Mouse (Mus musculus): Measurements from ENCODE around the gene Amacr. TPM values are rescaled to one million over a fixed set of nuclear protein-coding genes. Genes with fewer than 3 reads are reported as not detected.
"Not testable (repeated sequence)": the region's sequence is repeated elsewhere in the genome, so short reads cannot be mapped to it uniquely, and the experiment has no call there.

Amacr gene
- polyA plus RNA-seq, 1 experiment from 2014 or later, result 11.4 TPM

DNA sequence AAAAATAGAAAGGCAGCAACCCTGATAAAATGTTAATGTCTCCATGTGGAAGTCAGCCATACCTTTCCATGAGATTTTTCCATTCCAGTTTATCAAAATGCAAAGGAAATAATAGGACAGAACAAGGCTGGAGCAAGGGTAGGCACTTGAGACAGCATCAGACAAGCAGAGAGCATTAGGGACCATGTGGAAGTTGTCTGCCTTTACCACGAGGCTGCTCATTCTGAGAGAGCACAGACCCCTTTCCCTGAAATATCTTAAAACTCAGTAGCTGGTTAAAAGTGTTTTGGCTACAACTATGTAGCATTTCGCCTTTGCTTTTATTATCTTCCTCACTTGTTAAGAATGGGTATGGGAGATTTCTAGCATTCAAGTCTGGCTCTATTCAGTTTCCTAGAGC lies 844 bp upstream of the Amacr start:
- no peak overlapping the region for H3K4me3 ChIP-seq (ENCODE audit: low read depth, low read length)
- H3K4me1 ChIP-seq (ENCODE audit: control insufficient read depth, insufficient read depth, low read length), result no peaks in the 10 kb centered on the region
- H3K9me3 ChIP-seq (replicated peaks; ENCODE audit: control insufficient read depth, low read length), result no peaks in the 10 kb centered on the region
- DNase-seq (ENCODE audit: low spot score), result no peak
- H3K27ac ChIP-seq (ENCODE audit: low read depth, low read length), result no peak overlapping the region
- H3K9ac ChIP-seq (ENCODE audit: low read length), result peak overlapping the region; percentile 74; the same call in 1 of the 2 replicates
- ATAC-seq, result no peak
- H3K36me3 ChIP-seq (ENCODE audit: control insufficient read depth, insufficient read depth, low read length), result no peaks in the 10 kb centered on the region
- no peaks in the 10 kb centered on the region for H3K27me3 ChIP-seq (replicated peaks; ENCODE audit: control insufficient read depth, insufficient read depth, low read length)
- WGBS, result 61% methylated on average over 2 of the region's 2 CpGs
- peak overlapping the region; percentile 66; the same call in 1 of the 2 replicates for H3K4me2 ChIP-seq (ENCODE audit: low read length)

DNA sequence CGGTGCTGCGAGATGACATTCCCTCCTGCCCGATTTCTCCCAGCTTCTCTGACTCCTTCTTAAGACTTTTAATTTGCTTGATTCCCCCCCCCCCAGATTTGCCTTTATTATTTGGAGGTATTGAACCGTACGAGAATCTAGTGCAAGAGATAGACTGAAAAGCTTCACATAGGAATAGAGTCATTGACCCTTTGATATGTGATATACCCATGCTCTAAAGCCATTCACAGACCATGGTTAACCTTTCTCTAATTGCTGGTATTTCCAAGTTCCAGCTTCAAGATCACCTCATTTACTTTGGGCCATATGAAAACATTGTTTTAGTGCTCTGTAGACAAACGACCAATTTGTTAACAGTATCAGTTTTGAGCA lies 494 bp downstream of the Amacr start:
- peak overlapping the region; percentile 74 for H3K9ac ChIP-seq (ENCODE audit: low read length)
- DNase-seq (ENCODE audit: low spot score), result no peak
- no peaks in the 10 kb centered on the region for H3K9me3 ChIP-seq (replicated peaks; ENCODE audit: control insufficient read depth, low read length)
- no peaks in the 10 kb centered on the region for H3K27me3 ChIP-seq (replicated peaks; ENCODE audit: control insufficient read depth, insufficient read depth, low read length)
- ATAC-seq, result no peak
- H3K27ac ChIP-seq (ENCODE audit: low read depth, low read length), result peak overlapping the region; percentile 81; the same call in 1 of the 2 replicates
- H3K36me3 ChIP-seq (ENCODE audit: control insufficient read depth, insufficient read depth, low read length), result no peaks in the 10 kb centered on the region
- no peaks in the 10 kb centered on the region for H3K4me1 ChIP-seq (ENCODE audit: control insufficient read depth, insufficient read depth, low read length)
- 6% methylated on average over 6 of the region's 6 CpGs for WGBS
- H3K4me2 ChIP-seq (ENCODE audit: low read length), result peak overlapping the region; percentile 66
- peak overlapping the region; percentile 64 for H3K4me3 ChIP-seq (ENCODE audit: low read depth, low read length)

DNA sequence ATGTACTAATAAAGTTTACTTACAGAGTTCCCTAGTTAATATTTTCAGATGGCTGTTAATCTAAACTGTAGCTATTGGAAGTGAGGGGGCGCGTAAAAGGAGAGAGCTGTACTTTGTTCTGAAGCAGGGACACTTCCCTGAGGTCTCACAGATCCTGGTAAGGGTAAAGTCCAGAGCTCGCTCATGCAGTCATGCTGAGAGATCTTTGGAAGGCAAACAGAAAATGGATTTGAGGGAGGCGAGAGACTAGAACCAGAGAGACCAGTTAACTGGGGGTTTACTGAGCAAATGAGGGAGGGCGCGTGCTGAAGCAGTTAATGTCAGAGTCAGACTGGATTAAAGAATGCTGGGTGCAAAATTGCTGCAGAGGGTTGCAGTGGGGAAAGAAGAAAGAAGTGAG lies 4.2 kb downstream of the Amacr start:
- ATAC-seq (no peak), DNase-seq (ENCODE audit: low spot score) (no peak)
- no peak overlapping the region for H3K27ac ChIP-seq (ENCODE audit: low read depth, low read length)
- H3K9ac ChIP-seq (ENCODE audit: low read length), result no peak overlapping the region
- no peak overlapping the region for H3K4me3 ChIP-seq (ENCODE audit: low read depth, low read length)
- H3K36me3 ChIP-seq (ENCODE audit: control insufficient read depth, insufficient read depth, low read length), result no peaks in the 10 kb centered on the region
- 89% methylated on average over 6 of the region's 6 CpGs for WGBS
- H3K4me2 ChIP-seq (ENCODE audit: low read length), result no peak overlapping the region
- no peaks in the 10 kb centered on the region for H3K4me1 ChIP-seq (ENCODE audit: control insufficient read depth, insufficient read depth, low read length)
- no peaks in the 10 kb centered on the region for H3K27me3 ChIP-seq (replicated peaks; ENCODE audit: control insufficient read depth, insufficient read depth, low read length)
- no peaks in the 10 kb centered on the region for H3K9me3 ChIP-seq (replicated peaks; ENCODE audit: control insufficient read depth, low read length)

DNA sequence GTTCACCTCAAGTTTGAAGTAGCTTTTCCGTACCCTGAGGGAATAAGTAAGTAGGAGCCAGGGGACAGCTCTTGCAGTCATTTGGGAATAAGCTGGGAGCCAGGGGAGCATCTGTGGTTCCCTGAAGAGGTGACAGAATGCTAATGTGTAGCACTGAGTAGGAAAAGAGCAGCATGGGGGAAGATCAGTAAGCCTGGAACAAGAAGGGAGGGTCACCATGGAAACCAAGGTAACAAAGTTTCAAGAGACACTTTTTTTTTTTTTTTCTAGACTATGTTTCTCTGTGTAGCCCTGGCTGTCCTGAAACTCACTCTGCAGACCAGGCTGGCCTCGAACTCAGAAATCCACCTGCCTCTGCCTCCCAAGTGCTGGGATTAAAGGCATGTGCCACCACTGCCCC lies 4.9 kb downstream of the Amacr start:
- WGBS, result 77% methylated on average over 2 of the region's 2 CpGs

DNA sequence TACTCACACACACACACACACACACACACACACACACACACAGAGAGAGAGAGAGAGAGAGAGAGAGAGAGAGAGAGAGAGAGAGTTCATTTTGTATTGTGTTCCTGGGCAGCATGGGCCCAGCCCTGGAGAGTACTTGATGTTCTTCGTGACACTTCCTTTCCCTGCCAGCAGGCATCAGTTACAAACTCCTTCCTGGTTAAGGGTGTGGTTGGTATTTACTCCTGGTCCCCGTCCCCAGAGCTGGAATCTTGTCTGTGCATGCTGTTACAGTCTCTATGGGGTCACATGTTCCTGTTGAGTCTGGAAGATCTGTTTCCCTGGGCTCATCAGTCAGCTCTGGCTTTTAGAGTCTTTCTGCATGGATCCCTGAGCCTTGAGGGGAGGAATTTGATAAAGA lies 8.9 kb downstream of the Amacr start:
- no peak for DNase-seq (ENCODE audit: low spot score)
- peaks cover 3% of the 10 kb centered on the region; the same call in 1 of the 2 replicates for H3K36me3 ChIP-seq (ENCODE audit: control insufficient read depth, insufficient read depth, low read length)
- no peak overlapping the region for H3K9ac ChIP-seq (ENCODE audit: low read length)
- WGBS, result 51% methylated on average over 2 of the region's 2 CpGs
- no peak overlapping the region for H3K27ac ChIP-seq (ENCODE audit: low read depth, low read length)
- H3K4me3 ChIP-seq (ENCODE audit: low read depth, low read length), result no peak overlapping the region
- H3K4me2 ChIP-seq (ENCODE audit: low read length), result no peak overlapping the region
- no peak for ATAC-seq
- H3K9me3 ChIP-seq (replicated peaks; ENCODE audit: control insufficient read depth, low read length), result no peaks in the 10 kb centered on the region
- no peaks in the 10 kb centered on the region for H3K27me3 ChIP-seq (replicated peaks; ENCODE audit: control insufficient read depth, insufficient read depth, low read length)
- H3K4me1 ChIP-seq (ENCODE audit: control insufficient read depth, insufficient read depth, low read length), result no peaks in the 10 kb centered on the region

More for the DNA sequence above, 4.9 kb downstream of the Amacr start:
- not testable (repeated sequence) for H3K9me3 ChIP-seq (replicated peaks; ENCODE audit: control insufficient read depth, low read length); H3K27me3 ChIP-seq (replicated peaks; ENCODE audit: control insufficient read depth, insufficient read depth, low read length); H3K4me1 ChIP-seq (ENCODE audit: control insufficient read depth, insufficient read depth, low read length); H3K4me2 ChIP-seq (ENCODE audit: low read length); H3K4me3 ChIP-seq (ENCODE audit: low read depth, low read length); H3K27ac ChIP-seq (ENCODE audit: low read depth, low read length); H3K36me3 ChIP-seq (ENCODE audit: control insufficient read depth, insufficient read depth, low read length); ATAC-seq; H3K9ac ChIP-seq (ENCODE audit: low read length)
- peak; percentile 4 for DNase-seq (ENCODE audit: low spot score)

DNA sequence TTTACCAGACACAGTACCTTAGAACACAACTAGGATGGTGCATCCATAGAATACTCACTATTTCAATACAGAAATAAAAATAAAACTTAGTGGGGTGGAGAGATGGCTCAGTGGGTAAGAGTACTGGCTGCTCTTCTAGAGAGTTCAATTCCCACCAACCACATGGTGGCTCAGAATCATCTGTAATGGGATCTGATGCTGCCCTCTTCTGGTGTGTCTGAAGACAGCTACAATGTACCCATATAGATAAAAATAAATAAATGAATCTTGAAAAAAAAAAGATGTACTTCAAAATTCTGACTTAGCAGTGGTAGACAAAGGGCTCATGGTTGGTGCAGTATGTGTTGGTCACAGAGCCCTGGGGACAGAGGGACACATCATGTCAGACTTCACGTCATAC lies 10.0 kb downstream of the Amacr start:
- H3K9me3 ChIP-seq (replicated peaks; ENCODE audit: control insufficient read depth, low read length), result no peaks in the 10 kb centered on the region
- no peaks in the 10 kb centered on the region for H3K4me1 ChIP-seq (ENCODE audit: control insufficient read depth, insufficient read depth, low read length)
- H3K27me3 ChIP-seq (replicated peaks; ENCODE audit: control insufficient read depth, insufficient read depth, low read length), result no peaks in the 10 kb centered on the region
- H3K36me3 ChIP-seq (ENCODE audit: control insufficient read depth, insufficient read depth, low read length), result peaks cover 3% of the 10 kb centered on the region; the same call in 1 of the 2 replicates
- no peak overlapping the region for H3K9ac ChIP-seq (ENCODE audit: low read length)
- H3K27ac ChIP-seq (ENCODE audit: low read depth, low read length), result no peak overlapping the region
- DNase-seq (ENCODE audit: low spot score), result no peak
- no peak for ATAC-seq
- no peak overlapping the region for H3K4me3 ChIP-seq (ENCODE audit: low read depth, low read length)
- 88% methylated on average over 1 of the region's 1 CpGs for WGBS
- H3K4me2 ChIP-seq (ENCODE audit: low read length), result no peak overlapping the region

DNA sequence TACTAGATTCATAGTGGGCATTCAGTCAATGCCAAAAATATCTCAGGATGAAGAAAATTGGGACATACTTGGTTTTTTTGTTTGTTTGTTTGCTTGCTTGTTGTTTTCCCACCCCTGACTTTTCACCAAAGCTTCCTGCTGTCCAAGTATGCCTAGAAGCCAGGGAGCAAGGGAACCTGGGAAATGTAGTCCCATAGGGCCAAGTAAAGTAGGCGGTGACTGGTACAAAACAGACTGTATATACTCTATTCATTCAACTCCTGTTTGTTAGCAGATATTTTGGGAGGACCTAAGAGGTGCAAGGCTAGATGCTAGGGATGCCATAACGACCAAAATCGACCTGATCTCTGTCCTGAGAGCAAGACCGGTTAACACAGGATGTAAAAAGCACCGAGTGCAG lies 18.3 kb downstream of the Amacr start:
- 47% methylated on average over 5 of the region's 5 CpGs for WGBS
- no peak overlapping the region for H3K4me2 ChIP-seq (ENCODE audit: low read length)
- H3K27me3 ChIP-seq (replicated peaks; ENCODE audit: control insufficient read depth, insufficient read depth, low read length), result no peaks in the 10 kb centered on the region

DNA sequence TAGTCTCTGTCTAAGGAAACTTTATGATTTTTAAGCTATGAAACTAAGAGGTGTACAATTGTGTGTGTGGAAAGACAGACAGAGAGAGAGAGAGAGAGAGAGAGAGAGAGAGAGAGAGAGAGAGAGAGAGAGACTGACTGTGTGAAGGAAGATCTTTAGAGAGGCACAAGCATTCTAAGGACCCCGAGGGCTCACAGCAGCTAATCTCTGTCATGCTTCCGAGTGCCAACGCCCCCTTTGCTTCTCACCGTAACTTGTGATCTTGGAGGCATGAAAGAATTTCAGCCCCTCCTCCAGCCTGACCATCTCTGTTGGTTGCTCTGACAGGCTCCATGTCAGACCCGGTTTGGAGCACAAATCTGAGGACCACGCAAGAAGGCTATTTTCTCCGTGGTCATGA lies 18.9 kb downstream of the Amacr start, which contains the start of gene Slc45a2:
Gene Slc45a2 (plus strand): TSS at position 301 of the 400 bp plus-strand sequence.
- no peak for DNase-seq (ENCODE audit: low spot score)
- no peak for ATAC-seq
- no peaks in the 10 kb centered on the region for H3K36me3 ChIP-seq (ENCODE audit: control insufficient read depth, insufficient read depth, low read length)
- H3K27me3 ChIP-seq (replicated peaks; ENCODE audit: control insufficient read depth, insufficient read depth, low read length), result no peaks in the 10 kb centered on the region
- H3K27ac ChIP-seq (ENCODE audit: low read depth, low read length), result no peak within 1 kb of the TSS
- WGBS, result 56% methylated on average over 7 of the region's 7 CpGs
- H3K9ac ChIP-seq (ENCODE audit: low read length), result no peak within 1 kb of the TSS
- H3K4me3 ChIP-seq (ENCODE audit: low read depth, low read length), result no peak within 1 kb of the TSS
- H3K9me3 ChIP-seq (replicated peaks; ENCODE audit: control insufficient read depth, low read length), result no peaks in the 10 kb centered on the region
- H3K4me1 ChIP-seq (ENCODE audit: control insufficient read depth, insufficient read depth, low read length), result no peaks in the 10 kb centered on the region
- no peak within 1 kb of the TSS for H3K4me2 ChIP-seq (ENCODE audit: low read length)

More for the DNA sequence above, 18.3 kb downstream of the Amacr start:
- Histone ChIP-seq H3K9me3 (replicated peaks; ENCODE audit: control insufficient read depth, low read length) (no peaks in the 10 kb centered on the region), H3K4me1 (ENCODE audit: control insufficient read depth, insufficient read depth, low read length) (no peaks in the 10 kb centered on the region), H3K9ac (ENCODE audit: low read length) (no peak overlapping the region), H3K36me3 (ENCODE audit: control insufficient read depth, insufficient read depth, low read length) (peaks cover 3% of the 10 kb centered on the region; the same call in 1 of the 2 replicates), H3K27ac (ENCODE audit: low read depth, low read length) (no peak overlapping the region), H3K4me3 (ENCODE audit: low read depth, low read length) (no peak overlapping the region)
- ATAC-seq (peak; percentile 61; the same call in 1 of the 2 replicates), DNase-seq (ENCODE audit: low spot score) (peak; percentile 20)

DNA sequence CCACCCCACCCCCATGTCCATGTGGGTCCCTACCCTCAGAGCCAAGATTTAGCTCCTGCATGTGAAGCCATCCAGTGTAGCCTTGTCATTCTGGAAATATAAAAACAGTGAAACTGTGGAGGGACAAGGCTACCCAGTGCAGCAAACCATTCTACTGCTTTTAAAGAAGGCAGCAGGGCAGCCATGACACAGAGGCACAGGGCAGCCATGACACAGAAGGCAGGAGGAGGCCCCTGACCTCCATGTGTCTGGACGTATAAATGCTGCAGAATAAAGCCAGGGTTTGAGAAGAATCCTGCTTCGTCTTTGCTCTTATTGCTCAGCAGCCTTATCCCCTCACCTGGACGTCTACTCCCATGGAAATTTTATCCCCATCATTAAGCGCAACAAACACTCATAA lies 22.2 kb downstream of the Amacr start:
- no peak overlapping the region for H3K4me2 ChIP-seq (ENCODE audit: low read length)
- 92% methylated on average over 4 of the region's 4 CpGs for WGBS
- no peaks in the 10 kb centered on the region for H3K36me3 ChIP-seq (ENCODE audit: control insufficient read depth, insufficient read depth, low read length)
- H3K9me3 ChIP-seq (replicated peaks; ENCODE audit: control insufficient read depth, low read length), result no peaks in the 10 kb centered on the region
- no peak overlapping the region for H3K9ac ChIP-seq (ENCODE audit: low read length)
- no peak overlapping the region for H3K4me3 ChIP-seq (ENCODE audit: low read depth, low read length)
- H3K27ac ChIP-seq (ENCODE audit: low read depth, low read length), result no peak overlapping the region
- no peaks in the 10 kb centered on the region for H3K4me1 ChIP-seq (ENCODE audit: control insufficient read depth, insufficient read depth, low read length)
- no peaks in the 10 kb centered on the region for H3K27me3 ChIP-seq (replicated peaks; ENCODE audit: control insufficient read depth, insufficient read depth, low read length)
- ATAC-seq, result no peak
- no peak for DNase-seq (ENCODE audit: low spot score)
